Mouse (Mus musculus): ENCODE data around the gene Uhrf1bp1l.

DNA sequence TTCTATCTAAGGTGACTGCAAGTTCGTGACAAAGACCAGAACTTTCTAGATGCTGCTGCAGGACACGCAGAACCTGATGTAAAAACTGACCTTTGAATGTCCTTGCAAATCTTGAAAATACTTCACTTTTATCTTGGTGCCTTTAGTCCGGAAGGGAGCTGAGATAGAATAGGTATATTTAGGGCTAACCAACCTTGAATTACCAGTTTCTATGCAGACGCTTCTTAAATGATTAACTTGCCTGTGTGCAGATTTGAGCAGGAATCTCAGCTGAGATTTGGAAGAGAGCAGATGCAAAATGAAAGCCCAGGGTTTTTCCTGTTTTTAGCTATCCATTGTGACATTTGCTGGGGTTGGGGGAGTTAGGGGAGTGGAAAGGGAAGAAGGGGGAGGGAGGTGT is 24.3 kb downstream of the Uhrf1bp1l start:
- TF ChIP-seq GATA1 (IDR thresholded peaks at IDR 0.05; ENCODE audit: borderline replicate concordance, low read length): no peak
- no peak for TF ChIP-seq FLI1 (IDR thresholded peaks at IDR 0.05; ENCODE audit: low read length)
